Mouse (Mus musculus) neural tube, embryonic 10.5 days (tissue): Measurements from ENCODE around the gene Vezf1.

ENCODE experiments used
- DNase-seq: peaks from one replicate; pipeline ENCODE4 v3.0.0-alpha.2; 2017; ENCODE audit warnings: low spot score; ENCODE audit errors: extremely low spot score

Gene Vezf1

DNA sequence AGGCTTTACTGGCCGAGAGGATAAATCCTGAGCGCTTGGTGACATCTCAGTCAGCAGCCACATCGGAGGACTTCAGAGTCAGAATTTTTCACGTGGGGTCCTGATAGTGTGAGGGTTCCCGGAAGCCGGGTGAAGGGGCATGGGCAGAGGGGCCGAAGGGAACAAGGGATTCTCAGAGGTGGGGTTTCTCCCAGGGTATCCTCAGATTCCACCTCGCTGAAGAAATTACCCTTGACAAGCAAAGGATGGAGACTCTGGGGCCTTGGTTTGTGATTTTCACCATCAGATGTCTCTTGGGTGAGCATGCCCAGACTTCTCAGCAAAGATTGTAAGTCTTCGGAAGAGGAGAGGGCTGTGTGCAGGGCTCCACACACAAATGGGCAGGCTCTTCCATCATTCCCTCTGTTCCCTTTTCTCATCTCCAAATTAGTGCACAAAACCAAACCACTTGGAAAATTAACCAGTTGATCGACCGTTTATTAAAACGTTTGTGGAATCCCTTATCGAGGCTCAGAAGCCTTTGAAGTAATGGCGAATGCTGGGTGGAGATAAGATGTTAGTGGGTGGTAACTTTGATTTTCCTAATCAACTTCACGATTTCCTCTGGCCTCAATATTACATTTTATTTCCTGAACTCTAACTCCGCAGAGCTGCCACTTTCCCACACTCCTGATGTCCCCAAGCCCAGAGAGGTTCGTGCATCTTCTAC is 30.1 kb downstream of the Vezf1 start, which contains the start of gene Cuedc1:
Cuedc1 (plus strand) TSS at position 38 of the 709 bp plus-strand sequence.
- no peak for DNase-seq

DNA sequence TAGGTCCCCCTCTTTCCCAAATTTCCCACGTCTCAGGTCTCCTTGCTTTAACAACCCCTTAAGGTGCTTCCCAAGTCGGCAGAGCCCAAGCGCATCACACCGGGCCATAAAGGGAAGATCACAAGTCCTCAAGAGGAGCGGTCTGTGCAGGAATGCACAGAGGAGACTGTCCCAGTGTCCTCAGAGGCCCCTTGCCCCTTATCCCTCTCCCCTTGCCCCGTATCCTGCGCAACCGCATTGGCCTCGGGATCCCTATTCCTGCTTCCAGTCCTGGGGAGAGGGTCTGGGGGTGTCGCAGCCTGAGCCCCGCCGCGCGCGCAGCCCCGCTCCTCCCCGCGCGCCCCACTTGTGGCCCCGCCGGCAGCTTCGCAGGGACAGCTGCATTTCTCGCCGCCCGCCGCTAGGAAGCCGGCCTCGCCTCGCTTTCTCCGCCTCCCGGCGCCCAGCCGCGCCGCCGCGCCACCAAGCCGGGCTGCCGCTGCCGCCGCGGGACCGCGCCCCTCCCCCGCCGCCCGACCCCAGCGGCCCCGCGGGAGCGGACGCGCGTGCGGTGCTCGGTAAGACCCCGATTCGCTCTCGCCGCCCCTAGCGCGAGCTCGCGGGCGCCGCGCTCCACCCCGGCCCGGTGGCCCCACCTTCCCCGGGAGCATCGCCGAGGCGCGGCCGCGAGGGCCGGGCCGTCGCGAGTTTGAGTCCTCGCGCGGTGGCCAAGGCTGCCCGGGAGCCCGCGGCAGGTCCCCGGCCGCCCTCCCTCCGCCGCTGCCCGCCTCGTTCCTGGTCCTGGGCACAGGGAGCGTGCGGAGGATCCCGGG is 30.9 kb downstream of the Vezf1 start:
- DNase-seq: peak; percentile 85

DNA sequence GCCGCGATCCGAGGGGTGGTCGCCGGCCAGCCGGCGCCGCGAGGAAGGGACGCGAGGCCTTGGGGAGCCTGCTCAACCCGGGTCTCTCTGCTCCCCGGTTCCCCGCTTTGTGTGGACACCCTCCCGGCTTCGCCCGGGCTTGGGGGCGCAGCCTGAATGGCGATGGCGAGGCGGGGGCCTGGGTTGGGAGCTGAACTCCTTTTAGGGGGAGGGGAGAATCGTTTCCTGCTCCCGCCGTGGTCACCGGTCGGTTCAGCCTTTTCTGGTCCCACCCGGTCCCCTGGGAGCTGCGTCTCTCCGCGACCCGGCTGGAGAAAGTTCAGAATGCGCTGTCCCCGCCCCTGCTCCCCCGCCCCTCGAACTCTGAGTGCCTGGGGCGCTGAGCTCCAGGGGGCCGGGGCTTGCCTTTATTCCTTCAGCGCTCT is 31.5 kb downstream of the Vezf1 start:
- no peak for DNase-seq

DNA sequence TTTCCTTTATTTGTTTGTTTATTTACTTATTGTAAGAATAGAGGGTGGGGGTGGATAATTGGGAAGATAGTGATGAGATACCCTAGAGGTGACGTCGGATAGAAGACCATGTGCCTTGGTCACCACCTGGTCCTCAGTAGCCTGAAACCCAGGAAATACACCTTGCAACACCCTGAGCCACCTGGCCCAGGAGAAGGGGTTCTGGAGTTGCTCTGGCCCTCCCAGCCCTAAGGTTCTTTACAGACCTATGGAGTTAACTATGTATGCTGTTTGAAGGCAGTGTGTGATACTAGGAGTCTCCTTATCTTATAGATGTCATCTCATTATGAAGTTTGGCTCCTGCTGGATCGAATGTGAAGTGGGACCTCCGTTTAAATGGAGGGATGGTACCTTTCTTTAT is 32.1 kb downstream of the Vezf1 start:
- DNase-seq: no peak

DNA sequence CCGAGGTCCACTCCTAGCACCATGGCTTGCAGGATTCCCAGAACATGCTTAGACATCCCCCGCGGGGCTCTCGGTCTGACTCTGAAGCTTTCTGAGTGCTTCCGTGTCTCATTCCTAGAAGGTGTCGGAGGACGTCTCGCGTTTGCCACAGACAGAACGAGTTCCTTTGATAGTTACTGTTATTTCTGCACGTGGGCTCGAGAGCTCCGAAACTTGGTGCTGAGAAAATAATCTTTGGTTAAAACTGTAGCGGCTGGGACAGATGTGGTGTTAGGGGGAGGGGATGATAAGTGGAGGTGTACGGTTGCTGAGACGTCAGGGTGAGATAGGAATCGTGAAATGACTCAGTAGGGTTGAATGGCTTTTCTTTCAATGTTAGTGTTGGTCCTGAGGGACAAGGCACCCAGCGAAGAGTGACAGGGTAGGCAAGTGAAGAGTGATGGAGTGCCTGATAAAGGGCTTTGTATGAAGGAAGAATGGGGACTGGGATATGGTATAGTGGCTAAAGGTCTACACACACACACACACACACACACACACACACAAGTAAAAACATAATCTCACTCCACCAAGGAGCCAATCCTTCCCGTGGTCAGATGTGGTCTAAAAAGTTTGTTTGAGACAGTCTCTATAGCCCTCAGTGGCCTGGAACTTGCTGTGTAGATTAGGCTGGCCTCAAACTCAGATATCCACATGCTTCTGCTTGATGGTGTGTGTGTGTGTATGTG is 35.3 kb downstream of the Vezf1 start:
- no peak for DNase-seq

DNA sequence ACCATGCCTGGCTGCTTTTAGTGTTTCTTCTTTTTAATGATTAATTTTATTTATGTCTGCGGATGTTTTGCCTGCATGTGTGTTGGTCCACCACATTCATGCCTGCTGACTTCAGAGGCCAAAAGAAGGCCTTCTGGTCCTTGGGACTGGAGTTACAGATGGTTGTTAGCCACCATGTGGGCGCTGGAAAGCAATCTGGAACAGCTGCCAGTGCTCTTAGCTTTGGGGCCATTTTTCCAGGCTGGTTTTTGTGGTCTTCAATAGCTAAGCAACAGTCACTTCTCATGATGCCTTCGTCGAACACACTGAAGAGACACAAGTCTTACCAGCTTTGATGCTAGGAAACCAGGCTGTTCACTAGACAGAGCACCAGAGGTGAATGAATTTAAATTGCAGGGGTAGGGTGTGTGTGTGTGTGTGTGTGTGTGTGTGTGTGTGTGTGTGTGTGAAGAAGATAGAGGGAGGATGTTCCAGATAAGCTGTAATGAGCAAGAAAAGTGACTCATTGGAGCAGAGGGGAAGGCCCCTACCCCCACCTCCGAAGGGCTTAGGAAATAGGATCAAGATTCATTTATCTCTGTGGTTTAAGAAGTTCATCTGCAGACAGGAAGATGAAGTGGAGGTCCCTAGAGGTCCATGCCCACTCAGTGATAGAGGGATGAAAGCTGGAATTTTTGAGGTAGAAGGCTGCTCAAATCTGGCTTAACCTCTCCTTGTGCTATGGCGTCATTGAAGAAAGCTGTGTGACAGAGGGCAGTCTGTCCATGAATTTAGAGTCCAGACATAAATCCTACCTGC is 37.6 kb downstream of the Vezf1 start:
- DNase-seq: no peak

DNA sequence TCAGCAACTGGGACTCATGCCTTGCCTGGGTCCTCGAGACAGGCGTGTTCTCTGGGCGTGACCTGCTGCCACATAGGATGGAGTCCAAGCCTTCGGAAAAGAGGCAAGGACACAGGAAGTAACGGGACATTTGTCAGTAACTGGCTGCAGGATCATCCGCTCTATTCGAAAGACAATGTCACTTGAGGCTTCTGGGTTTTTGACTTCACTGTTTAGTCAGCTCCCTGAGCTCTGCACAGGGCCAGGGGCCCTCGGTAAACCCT is 38.1 kb downstream of the Vezf1 start:
- no peak for DNase-seq

DNA sequence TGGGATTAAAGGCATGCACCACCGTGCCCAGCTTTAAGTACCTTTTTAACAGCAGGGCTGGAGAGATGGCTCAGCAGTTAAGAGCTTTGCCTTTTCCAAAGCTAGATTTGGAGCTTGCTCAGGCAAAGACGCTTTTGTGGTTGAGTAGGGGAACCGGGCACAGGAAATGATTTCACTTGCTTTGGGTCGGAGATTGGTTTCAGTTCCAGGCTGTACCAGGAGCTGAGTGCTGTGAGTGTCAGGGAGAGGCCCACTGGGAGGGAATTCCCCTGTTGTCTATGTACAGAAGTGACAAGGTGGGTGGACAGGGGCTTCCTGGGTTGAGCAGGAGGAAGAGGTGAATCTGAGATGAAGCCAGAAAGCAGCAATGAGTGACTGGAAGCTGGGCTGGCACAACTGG is 39.3 kb downstream of the Vezf1 start:
- no peak for DNase-seq

DNA sequence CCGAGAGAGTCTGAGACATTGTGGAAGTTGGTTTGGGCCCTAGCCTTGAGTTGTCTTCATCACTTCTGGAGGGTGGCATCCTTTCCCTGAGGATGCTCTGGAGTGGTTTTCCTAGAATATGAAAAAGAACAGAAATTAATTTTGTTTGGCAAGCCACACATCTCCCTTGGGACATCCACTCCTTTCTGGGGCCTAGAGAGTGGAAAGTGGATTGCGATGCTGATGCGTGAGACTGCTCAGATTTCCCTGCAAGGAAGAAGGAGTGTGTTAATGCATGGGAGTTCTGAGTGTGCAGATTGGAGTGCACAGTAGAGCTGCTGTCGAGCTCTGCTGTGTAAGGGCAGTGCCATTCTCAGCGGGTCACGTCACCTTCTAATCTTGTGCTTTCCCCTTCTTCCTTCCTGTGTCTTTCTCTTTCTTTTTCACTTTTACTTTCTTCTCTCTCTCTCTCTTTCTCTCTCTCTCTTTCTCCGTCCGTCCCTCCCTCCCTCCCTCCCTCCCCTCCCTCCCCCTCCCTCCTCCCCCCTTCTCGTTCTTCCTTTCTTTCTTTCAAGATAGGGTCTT is 42.0 kb downstream of the Vezf1 start:
- no peak for DNase-seq

DNA sequence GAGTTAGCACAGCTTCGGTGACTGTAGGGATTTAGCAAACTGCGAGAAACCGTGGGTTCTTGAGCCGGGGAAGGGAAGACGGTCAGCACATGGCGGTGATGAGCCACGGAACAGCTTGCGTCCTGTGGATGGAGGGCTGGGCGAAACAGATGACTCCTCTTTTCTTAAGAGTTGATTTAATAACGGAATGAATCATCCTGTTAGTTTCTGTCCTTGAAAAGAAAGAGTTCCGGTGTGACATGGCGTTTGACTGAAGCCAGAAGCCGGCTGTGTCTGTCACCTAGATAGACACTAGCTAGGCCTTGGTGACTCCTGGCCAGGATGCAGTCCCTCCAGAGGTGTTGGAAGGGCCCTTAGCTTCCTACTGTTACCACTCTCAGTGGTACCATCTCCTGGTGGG is 44.0 kb downstream of the Vezf1 start:
- DNase-seq: no peak

DNA sequence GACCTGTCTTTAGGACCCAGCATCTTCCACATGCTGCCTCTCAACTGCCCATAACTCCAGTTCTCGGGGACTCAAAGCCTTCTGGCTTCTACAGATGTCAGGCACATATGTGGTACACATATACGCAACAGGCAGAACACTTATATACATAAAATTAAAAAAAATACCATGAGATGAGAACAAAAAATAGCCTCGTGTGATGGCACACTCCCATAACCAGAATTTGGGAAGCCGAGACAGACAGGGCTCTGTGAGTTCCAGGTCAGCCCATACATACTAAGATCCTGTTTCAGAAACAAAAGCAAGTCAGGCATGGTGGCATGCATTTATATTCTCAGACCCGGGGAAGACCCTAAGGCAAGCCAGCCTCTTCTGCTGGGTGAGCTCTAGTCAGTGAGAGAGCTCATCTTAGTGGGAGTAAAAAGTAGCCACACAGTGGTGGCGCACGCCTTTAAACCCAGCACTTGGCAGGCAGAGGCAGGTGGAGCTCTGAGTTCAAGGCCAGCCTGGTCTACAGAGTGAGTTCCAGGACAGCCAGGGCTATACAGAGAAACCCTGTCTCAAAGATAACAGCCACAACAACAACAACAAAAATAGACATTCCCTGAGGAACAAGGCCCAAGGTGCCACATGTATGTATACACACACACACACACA is 44.7 kb downstream of the Vezf1 start:
- DNase-seq: no peak

DNA sequence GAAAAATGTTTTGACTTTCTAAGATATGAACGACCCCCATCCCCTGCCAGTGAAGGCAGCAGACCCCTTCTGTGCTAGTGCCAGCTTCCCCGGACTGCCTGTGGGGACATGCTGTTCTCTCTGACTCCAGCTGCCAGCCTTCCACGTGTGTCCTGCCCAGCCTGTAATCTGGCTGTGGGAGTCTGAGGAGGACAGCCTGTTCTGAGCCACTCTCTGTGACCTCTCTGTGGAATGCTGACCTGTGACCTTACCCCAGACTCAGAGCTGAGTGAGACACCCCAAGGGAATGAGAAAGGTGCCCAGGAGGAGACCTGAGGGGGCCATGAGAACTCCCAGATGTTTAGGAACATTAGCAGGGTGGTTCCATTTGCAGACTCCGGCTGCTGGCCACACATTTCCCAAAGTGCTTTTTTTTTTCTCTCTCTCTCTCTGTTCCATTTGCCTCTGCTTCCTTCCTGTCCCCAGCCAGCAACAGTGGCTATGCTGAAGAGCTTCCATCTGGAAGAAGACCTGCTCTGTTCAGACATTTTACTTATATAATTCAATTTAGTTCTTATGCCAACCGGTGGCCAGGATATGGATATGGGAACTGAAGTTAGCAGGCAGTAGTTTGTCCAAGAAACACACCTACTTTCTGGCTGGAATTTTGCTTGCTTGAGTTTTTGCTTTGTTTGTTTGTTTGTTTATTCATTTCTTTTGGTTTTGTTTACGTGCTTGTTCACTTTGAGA is 45.6 kb downstream of the Vezf1 start:
- DNase-seq: no peak

DNA sequence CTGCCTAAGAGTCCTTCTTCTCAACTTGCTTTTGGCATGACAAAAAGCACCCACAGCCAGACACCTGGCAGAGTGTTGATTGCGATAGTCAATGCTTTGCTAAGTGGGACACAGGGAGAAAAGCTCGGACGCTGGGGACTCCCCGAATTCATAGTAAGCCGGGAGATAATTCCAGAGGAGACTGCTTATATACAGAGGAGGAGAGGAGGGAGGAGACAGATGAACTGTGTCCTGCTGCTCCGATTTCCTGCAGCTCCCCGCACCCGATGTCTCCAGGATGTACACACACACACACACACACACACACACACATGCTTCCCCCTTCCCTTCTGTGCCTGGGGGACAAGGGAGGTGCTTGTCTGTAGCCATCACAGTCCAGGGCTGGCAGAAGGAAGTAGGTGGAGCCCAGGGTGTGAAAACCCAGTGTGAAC is 46.8 kb downstream of the Vezf1 start:
- no peak for DNase-seq

DNA sequence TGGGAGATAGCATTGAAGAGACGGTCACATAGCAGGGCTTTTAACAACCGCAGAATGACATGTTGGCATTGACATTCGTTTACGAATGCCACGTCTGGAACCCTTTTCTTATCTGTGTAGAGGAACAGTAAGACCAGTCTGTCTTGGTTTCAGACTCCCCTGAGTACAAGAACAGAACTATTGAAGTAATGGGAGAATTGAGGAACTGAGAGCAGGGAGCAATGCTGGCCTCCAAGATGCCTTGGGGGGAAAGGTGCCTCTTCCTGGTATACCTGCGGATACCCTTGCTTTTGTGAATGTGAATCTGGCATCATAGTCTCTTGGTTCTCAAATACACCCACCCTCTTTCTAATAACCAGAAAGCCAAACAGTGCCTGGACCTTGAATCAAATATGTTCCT is 48.5 kb downstream of the Vezf1 start:
- DNase-seq: no peak

DNA sequence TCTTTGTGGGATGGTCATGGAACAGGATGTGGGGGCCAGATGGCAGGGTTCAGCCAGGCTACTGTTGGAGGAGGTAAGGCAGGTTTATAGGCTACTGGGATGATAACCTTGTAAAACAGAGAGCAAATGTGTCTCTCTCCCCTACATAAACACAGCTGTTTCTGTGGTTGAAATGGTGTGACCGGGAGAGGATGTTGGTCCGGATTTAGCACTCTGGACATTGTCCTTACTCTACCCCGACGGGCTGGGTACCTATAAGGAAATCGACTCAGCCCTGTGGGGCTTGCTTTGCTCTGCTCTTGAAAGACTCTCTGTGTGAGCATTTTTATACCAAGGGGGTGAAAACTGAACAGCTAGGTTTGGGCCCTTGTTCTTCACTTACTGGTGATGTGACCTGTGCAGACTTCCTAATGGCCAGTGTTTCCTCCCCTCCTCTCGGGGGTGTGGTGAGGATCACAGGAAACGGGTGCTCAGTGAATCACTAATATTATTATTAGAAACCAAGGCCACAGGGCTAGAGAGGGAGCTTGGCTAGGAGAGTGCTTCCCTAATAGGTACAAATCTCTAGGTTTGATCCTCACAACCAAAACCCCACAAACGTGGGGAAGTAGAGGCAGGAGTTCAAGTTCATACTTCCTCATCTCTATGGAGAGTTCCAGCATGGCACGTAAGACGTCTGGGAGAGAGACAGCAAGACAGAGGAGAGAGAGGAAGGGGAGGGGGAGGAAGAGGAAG is 49.4 kb downstream of the Vezf1 start:
- DNase-seq: no peak

DNA sequence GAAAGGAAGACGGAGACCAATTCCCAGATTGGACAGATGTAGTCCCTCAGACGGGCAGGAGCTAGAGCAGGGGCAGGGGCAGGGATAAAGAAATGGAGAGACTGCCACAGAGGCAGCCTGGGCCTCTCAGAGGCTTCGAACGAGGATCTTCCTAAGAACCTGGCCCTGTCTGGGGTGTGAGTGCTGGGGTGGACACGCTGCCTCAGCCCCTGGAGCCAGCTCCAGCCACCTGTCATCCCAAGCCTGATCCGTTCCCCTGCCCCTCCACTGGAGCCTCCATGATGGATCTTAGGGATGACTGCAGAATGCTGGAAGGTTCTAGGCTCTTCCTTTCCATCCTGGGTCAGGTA is 50.0 kb downstream of the Vezf1 start:
- no peak for DNase-seq

DNA sequence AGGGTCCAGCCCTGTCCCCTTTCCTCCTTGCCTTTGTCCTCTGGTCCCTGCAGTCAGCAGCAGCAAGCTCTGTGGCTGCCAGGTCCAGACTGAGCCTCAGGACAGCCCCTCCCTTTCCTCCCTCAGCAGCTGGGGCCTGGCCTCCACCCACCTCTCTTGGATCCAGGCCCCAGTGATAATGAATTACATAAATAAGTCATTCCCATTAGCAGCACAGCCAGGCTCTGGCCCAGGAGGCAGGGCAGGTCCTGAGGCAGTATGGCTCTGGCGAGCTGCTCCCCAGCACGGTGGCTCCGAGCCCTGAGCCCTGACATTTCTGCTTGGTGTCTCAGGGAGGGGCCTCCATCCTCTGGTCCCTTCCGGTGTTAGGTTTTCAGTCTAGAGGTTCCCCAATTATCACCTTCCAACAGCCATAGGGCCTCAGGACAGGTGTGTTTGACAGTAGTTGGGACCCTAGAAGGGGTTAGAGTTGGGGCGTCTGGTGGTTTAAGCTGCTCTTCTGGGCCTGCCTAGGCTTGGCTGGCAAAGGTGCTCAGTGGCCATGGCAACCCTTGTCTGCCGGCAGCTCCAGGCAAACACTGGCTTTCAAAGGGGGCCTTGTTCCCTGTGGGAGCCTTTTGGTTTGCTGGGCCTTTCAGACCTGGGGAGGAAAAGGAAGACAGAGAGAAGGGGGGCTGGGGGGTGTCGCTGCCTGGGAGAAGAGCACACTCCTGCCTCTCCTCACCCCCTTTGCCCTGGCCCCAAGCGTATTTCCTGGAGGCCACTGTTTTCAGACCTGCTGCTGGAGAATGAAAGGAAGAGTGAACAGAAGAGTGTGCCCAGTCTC is 51.0 kb downstream of the Vezf1 start:
- peak; percentile 68 for DNase-seq

DNA sequence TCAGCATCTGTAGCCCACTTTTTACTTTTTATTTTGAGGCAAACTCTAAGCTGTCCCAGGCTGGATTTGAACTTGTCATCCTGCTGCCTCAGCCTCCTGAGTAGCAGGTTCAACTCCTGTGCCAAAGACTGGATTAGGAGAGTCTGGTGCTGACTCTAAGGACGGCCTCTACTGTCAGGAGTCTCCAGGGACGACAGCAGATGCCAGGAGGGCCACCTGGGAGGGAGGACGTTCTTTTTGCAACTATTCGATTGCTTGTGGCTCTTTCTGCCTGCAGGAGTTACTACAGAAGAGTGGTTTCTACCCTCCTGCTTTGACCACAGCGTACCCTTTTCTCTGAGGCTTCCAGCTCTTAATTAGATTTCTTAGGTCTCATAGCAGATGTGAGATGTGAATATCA is 54.5 kb downstream of the Vezf1 start:
- DNase-seq: no peak

DNA sequence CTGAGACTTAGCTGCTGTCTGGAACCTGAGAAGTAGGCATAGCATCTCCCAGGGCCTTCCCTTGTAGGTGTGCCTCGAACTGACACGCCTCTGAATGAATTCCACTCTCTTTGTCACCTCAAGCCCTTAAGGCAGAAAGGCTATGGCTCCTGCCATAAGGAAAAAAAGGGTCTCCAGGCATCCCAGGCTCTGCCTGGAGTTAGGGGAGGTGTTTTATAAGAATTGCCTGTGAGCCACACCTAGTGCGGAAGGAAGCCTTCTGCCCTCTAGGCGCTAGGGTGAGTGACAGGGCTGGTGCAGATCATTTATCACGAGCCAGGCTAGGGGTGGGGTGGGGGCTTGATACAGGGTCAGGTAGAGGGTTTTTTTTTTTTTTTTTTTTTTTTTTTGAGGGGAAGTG is 54.9 kb downstream of the Vezf1 start:
- DNase-seq: no peak
